Mouse (Mus musculus) megakaryocyte-erythroid progenitor cell, adult 5 weeks (primary cell): ENCODE measurements around the gene Snrnp25. TPM values are rescaled to one million over a fixed set of nuclear protein-coding genes. Genes with fewer than 3 reads are reported as not detected.

Experiments
- polyA plus RNA-seq: library from polyadenylated mRNA; stranded (reverse); fragments of >175 nt; gene quantifications from 2 replicates; pipeline ENCODE4 v1.2.3, GENCODE M21; 2012

Gene Snrnp25
- 53.1 and 58.3 TPM in 2 replicates for polyA plus RNA-seq

GRCm38 (mm10) chr11:32205058-32205873, at the start of gene Snrnp25:
Gene Snrnp25 (plus strand): TSS chr11:32205415.

GRCm38 (mm10) chr11:32200075-32200601, 5.1 kb upstream of the Snrnp25 start, which contains the start of gene Il9r:
Gene Il9r (minus strand): TSS chr11:32200279.

GRCm38 (mm10) chr11:32221951-32222409, 16.8 kb downstream of the Snrnp25 start, which contains the start of gene Rhbdf1:
Gene Rhbdf1 (minus strand): TSS chr11:32222300.

GRCm38 (mm10) chr11:32226124-32226871, 21.1 kb downstream of the Snrnp25 start, which contains the start of gene Mpg:
Gene Mpg (plus strand): TSS chr11:32226505.

Other genes starting within 250 kb of the Snrnp25 start
- gene 4930524B15Rik, start 239.8 kb upstream of the Snrnp25 start, polyA plus RNA-seq = not detected in 2 replicates
- 0.28 and 0.29 TPM in 2 replicates for gene Nsg2, start 205.0 kb upstream of the Snrnp25 start, polyA plus RNA-seq
- gene Il9r, start 5.1 kb upstream of the Snrnp25 start, polyA plus RNA-seq = 0.04 and 0.13 TPM in 2 replicates
- 2.9 and 6.0 TPM in 2 replicates for gene Rhbdf1, start 16.9 kb downstream of the Snrnp25 start, polyA plus RNA-seq
- gene Mpg, start 21.1 kb downstream of the Snrnp25 start, polyA plus RNA-seq = 7.3 and 7.9 TPM in 2 replicates
- 32.3 and 34.7 TPM in 2 replicates for gene Nprl3, start 62.3 kb downstream of the Snrnp25 start, polyA plus RNA-seq
- gene Hba-x, start 71.0 kb downstream of the Snrnp25 start, polyA plus RNA-seq = not detected in 2 replicates
- 485 and 868 TPM in 2 replicates for gene Hba-a1, start 78.1 kb downstream of the Snrnp25 start, polyA plus RNA-seq
- not detected in 2 replicates for gene Hbq1b, start 81.5 kb downstream of the Snrnp25 start, polyA plus RNA-seq
- gene Hba-a2, start 91.1 kb downstream of the Snrnp25 start, polyA plus RNA-seq = 294 and 751 TPM in 2 replicates
- not detected in 2 replicates for gene Hbq1a, start 94.7 kb downstream of the Snrnp25 start, polyA plus RNA-seq
- 4.6 and 4.9 TPM in 2 replicates for gene Sh3pxd2b, start 142.4 kb downstream of the Snrnp25 start, polyA plus RNA-seq
- gene Ubtd2, start 250.0 kb downstream of the Snrnp25 start, polyA plus RNA-seq = 5.7 and 11.8 TPM in 2 replicates